In the genomic region with DNA sequence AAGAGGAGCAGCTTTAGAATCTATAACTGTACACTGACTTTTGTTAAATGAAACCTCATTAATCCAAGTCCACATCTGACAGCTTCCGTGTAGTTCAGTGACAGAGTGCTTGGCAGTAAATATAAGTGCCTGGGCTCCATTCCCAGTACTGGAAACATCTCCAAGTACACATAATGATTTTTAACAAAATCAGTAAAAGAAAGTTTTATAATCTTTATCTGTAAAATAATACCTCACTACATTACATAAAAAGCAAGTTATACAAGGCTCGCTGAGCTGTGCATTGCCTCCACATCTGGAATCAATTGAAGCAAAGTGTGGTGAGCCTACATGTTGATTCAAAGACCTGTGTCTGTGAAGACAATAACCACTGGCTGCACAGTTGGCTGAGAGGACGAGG, we compare ENCODE assay signal across 14 mouse cellular contexts.
DNase-seq lines count a peak whose midpoint lies in the region; ATAC-seq and TF ChIP-seq lines count a peak whose summit lies in the region.
"Had no signal": no experiment of that assay in that cellular context is flagged by ENCODE, and none has a peak within 500 bp of the region (broad histone marks: within the 10 kb centered on the region; RNA-seq: fewer than 3 reads in every experiment).

No protein-coding gene starts in this region.

- TF ChIP-seq POLR2A in limb, embryonic 14.5 days (IDR thresholded peaks at IDR 0.05; ENCODE audit: borderline replicate concordance, extremely low read depth, insufficient read depth, insufficient read length): no peak

- H3K27ac ChIP-seq in lung, embryonic 15.5 days: no peak overlapping the region
- no peak overlapping the region for H3K27ac ChIP-seq in limb, embryonic 14.5 days (replicated peaks; ENCODE audit: low read depth, low read length)
- H3K27ac ChIP-seq in intestine, embryonic 16.5 days (ENCODE audit: low read length): no peak overlapping the region

- no peak overlapping the region for H3K9ac ChIP-seq in lung, embryonic 15.5 days
- H3K9ac ChIP-seq in limb, embryonic 14.5 days (ENCODE audit: low read depth, low read length, severe bottlenecking): no peak overlapping the region
- no peak overlapping the region for H3K9ac ChIP-seq in intestine, embryonic 16.5 days (ENCODE audit: low read depth, low read length)

- ATAC-seq in lung, embryonic 15.5 days (ENCODE audit: borderline replicate concordance, extremely low read depth, low FRiP score, low TSS enrichment): peak; percentile 52; the same call in 1 of the 2 replicates
- ATAC-seq in limb, embryonic 14.5 days (ENCODE audit: low FRiP score, low read depth): peak; percentile 74
- ATAC-seq in intestine, embryonic 16.5 days: no peak

- 43% methylated on average over 3 of the region's 3 CpGs for WGBS in lung, embryonic 15.5 days
- 17% methylated on average over 3 of the region's 3 CpGs for WGBS in limb, embryonic 14.5 days
- WGBS in intestine, embryonic 16.5 days: 57% methylated on average over 3 of the region's 3 CpGs

- H3K4me2 ChIP-seq in lung, embryonic 15.5 days: no peak overlapping the region
- H3K4me2 ChIP-seq in limb, embryonic 14.5 days (replicated peaks; ENCODE audit: low read depth, low read length, severe bottlenecking): no peak overlapping the region
- no peak overlapping the region for H3K4me2 ChIP-seq in intestine, embryonic 16.5 days (ENCODE audit: low read depth, low read length)
- H3K4me2 ChIP-seq: midbrain, embryonic 11.5 days had no signal

- H3K27me3 ChIP-seq in lung, embryonic 15.5 days: no peaks in the 10 kb centered on the region
- H3K27me3 ChIP-seq in limb, embryonic 14.5 days (ENCODE audit: control insufficient read depth, insufficient read depth, low read length): no peaks in the 10 kb centered on the region
- no peaks in the 10 kb centered on the region for H3K27me3 ChIP-seq in intestine, embryonic 16.5 days (replicated peaks; ENCODE audit: control insufficient read depth, insufficient read depth, low read length)
- H3K27me3 ChIP-seq: CH12.LX had no signal

- H3K4me1 ChIP-seq in lung, embryonic 15.5 days: peaks cover 3% of the 10 kb centered on the region; the same call in 1 of the 2 replicates
- no peaks in the 10 kb centered on the region for H3K4me1 ChIP-seq in limb, embryonic 14.5 days (ENCODE audit: control insufficient read depth, insufficient read depth, low read length)
- no peaks in the 10 kb centered on the region for H3K4me1 ChIP-seq in intestine, embryonic 16.5 days (ENCODE audit: control insufficient read depth, insufficient read depth, low read length)

- peaks cover 13% of the 10 kb centered on the region; the same call in 1 of the 2 replicates for H3K36me3 ChIP-seq in lung, embryonic 15.5 days
- 0 out of 2 replicates have a peak, but pooled peaks cover 4% of the 10 kb centered on the region for H3K36me3 ChIP-seq in limb, embryonic 14.5 days (ENCODE audit: control insufficient read depth, insufficient read depth, low read length)
- H3K36me3 ChIP-seq in intestine, embryonic 16.5 days (ENCODE audit: control insufficient read depth, insufficient read depth, low read length): no peaks in the 10 kb centered on the region

- H3K4me3 ChIP-seq in lung, embryonic 15.5 days: no peak overlapping the region
- H3K4me3 ChIP-seq in limb, embryonic 14.5 days (replicated peaks; ENCODE audit: low read length): no peak overlapping the region
- H3K4me3 ChIP-seq in intestine, embryonic 16.5 days (ENCODE audit: low read length): no peak overlapping the region
- H3K4me3 ChIP-seq: erythroblast, embryonic 14.5 days had no signal

- no peaks in the 10 kb centered on the region for H3K9me3 ChIP-seq in lung, embryonic 15.5 days
- H3K9me3 ChIP-seq in limb, embryonic 14.5 days (ENCODE audit: control insufficient read depth, low read length): no peaks in the 10 kb centered on the region; the same call in 1 of the 2 replicates
- no peaks in the 10 kb centered on the region for H3K9me3 ChIP-seq in intestine, embryonic 16.5 days (ENCODE audit: control insufficient read depth, low read length)

- peak; percentile 27 for DNase-seq in heart, postnatal 4 days
- no peak for DNase-seq in heart, adult 9 months (ENCODE audit: low spot score in 2 of 2)
- DNase-seq in lung, postnatal 25 days (ENCODE audit: low spot score): no peak
- peak; percentile 63 for DNase-seq in embryo, embryonic 11 days
- peak; percentile 81 for DNase-seq in limb, embryonic 14.5 days (ENCODE audit: low spot score)
- no peak for DNase-seq in cerebellum, postnatal 4 days (ENCODE audit: low spot score in 2 of 2)
- DNase-seq: cerebellum, adult 9-10 months; gastrocnemius, postnatal 10 days; spleen, adult 18-20 months had no signal

Comparison
In these comparisons a context has a peak if more than half of its experiments do, and no peak if none do; other contexts are left out.
1. DNase-seq: peak in heart, postnatal 4 days (single experiment), embryo, embryonic 11 days (single experiment) and limb, embryonic 14.5 days (single experiment); none in heart, adult 9 months (0 of 2), lung, postnatal 25 days (single experiment) and cerebellum, postnatal 4 days (0 of 2).